Mouse (Mus musculus) cerebellum, adult (tissue): ENCODE data around the gene Cbfb.
A peak's percentile ranks its signal among the peaks of the same experiment; 100 is the strongest.
"Not testable (repeated sequence)": the region's sequence is repeated elsewhere in the genome, so short reads cannot be mapped to it uniquely, and the experiment has no call there.

ENCODE experiments used
- ATAC-seq: cut with Nextera tagmentation; 2 replicates; pipeline ENCODE4 v1.9.2; 2017; ENCODE audit warnings: mild to moderate bottlenecking, moderate library complexity, mixed read lengths; ENCODE audit not compliant: insufficient number of reproducible peaks, low FRiP score, low TSS enrichment

Gene Cbfb

DNA sequence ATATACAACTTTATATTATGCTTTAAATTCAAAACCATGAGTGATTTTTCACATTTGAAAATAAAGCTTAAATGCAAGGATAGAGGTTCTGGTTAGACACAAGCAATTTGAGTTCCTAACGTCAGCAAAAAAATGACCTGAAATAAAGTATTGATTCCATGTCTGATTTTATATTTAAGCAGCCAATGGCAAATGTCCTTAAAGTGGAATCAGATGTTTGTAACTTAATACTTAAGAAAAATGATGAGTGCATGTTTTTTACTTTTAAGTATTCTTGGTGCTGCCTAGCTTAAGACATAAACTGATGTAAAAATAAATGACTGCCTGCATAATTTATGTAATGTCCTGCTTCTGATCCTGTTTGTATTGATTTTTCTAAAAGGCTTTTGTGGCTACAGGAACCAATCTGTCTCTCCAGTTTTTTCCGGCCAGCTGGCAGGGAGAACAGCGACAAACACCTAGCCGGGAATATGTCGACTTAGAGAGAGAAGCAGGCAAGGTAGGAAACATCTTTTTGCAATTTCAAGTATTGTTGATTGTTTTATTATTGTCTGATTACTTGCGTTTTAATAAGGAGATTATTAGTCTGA lies 7.8 kb downstream of the Cbfb start:
- no peak for ATAC-seq

DNA sequence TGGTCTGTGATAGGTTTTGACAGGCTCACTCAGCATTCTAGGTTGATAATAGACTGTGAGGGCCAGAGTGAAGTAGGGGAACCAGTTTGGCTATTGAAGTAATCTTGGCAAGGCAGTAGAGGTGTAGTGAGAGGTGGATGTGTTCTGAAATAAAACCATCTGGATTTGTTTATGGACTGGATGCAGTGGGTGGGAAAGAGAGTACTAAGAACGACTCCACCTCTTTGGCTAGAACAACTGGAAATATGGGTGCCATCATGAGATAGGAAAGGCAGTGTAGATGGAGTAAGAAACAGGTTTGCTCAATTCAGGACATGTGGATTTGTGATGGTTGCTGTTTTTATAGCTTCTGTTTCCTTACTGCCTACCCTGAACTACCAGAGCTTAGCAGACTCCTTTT lies 11.7 kb downstream of the Cbfb start:
- no peak for ATAC-seq

DNA sequence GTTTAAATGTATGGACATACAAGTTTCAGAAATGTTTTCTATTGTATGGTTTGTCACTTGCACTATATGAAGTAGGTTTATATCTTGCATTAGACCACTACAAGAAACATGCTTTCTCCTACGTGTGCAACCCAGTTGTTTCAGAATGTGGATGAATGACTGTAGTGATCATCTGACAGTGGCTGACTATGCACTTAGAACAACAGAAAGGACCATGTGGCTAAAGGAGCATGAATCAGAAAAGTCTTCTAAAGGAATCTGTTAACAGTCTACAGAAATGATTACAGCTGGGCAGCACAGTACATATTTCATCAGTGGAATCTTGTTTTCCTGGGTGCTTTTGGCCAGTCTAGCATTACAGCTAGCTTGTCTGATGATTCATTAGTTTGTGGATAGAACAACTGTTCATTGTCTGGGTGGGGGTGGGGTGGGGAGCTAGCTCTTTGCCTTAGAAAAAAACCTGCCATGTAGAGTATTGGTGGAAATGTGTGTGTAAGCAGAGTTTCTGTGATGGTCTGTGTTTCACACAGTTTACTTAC lies 16.1 kb downstream of the Cbfb start:
- no peak for ATAC-seq

DNA sequence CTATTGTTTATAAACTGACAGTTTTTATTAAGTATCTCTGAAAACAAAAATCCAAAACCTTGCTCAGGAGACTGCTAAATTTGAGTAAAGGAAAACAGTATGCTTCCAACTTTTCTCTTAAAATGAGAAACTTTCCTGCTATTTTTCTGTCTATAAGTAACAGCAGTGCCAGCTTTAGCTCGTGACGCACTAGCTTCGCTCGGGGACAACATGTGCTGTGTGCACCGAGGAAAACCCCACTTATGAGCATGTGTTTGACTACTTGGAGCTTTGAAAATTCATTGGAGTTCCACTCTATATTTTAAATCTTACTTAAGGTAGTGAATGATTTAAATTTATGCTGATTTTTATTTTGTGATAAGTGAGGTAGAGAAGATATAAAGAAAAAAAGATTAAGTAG lies 21.7 kb downstream of the Cbfb start:
- no peak for ATAC-seq

DNA sequence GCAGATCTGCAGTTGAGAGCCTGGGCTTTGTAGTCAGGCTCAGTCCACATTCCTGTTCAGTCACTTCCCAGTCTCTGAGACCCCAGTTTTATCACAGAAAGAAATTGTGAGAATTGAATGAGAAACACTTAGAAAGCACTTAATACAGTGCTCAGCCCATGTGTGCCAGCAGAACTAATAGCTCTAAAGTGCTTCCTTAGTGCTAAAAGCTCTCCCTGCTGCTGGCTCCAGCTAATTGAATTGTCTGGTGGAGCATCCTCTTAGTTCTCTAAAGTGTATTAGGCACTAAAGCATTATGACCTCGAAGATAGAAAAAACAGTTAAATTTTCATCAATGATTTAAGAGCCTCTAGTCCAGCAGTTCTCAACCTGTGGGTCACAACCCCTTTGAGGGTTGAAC lies 35.3 kb downstream of the Cbfb start:
- no peak for ATAC-seq

DNA sequence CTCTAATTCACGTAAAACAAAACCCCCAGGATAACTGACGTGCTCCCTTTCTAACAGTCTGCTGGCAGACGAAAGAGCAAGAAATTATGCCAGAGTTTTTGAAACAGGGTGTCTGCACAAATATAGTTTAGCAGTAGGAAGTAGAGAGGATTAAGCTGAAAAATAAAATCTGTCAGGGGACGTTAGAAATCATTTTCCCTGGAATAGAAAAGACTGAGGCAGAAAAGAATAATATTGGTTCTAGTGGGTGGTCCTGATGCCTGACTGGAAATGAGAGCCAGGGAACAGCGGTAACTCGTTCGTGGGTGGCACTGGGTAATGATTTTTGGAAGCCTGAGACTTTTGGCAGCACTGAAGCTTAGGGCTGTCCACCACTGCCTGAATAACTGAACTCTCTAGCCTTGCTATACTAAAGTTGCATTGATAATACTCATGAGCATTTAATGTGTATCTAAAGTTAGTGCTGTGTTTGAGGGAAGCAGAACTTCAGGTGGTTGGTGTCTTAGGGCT lies 36.3 kb downstream of the Cbfb start:
- no peak for ATAC-seq

DNA sequence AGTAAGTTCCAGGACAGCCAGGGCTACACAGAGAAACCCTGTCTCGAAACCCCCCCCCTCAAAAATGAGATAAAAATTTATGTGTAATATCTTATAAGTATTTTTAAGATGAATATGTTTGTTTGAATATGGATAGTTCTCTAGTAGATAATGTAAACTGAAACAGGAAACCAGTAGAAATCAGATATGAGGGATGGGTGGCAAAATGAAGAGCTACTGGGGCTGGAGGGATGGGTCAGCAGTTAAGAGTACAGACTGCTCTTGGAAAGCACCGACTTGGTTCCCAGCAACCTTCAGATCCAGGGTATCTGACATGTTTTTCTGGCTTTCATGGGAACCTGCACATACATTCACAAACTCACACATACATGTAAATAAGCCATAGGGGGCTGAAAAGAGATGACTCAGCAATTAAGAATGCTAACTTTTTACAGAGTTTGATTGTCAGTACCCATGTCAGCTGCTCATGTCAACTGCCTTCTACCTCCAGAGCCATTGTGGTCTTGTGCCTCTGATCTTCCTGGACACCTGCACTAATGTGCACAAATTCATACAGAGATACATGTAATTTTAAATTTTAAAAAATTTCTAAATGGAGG lies 37.3 kb downstream of the Cbfb start:
- no peak for ATAC-seq

DNA sequence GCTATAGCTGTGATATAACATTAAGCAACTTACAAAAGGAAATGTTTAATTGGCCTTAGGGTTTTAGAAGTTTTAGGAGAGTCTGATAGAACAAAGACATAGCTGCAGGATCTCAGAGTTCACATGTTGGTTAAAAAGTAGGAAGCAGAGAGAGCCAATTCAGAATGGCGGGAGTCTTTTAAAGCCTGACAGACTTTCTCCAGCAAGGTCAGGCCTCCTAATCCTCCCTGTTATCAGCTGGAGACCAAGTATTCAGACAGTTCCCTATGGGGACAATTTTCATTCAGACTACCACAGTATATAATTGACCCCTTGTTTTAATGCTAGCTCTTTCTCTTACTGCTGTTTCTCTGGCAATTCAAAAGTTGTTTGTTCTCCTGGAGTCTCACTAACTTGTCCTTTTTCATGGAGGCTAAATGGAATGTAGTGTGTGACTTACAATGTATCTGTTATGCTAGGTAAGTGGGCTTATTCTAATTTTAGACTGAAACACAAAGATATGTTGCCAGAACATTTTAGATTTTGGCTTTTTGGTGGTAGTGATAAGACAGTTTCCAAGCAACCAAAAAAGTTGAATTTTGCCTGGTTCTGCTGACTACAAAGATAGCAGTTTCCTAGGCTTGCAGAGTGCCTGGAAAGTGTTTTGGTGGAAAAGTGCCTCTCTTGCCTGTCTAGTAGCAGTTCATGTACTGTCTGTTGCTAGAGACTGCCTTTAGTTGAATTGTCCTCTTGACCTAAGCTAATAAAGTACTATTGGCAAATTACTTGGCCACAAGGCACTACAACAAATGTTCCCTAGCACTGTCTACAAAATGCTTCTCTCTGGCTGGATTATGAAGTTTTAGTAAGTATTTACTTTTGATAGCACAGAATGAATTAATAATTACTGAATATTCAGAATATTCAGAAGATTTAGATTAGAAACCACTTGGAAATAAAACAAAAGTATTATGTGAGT lies 39.0 kb downstream of the Cbfb start:
- ATAC-seq = no peak

DNA sequence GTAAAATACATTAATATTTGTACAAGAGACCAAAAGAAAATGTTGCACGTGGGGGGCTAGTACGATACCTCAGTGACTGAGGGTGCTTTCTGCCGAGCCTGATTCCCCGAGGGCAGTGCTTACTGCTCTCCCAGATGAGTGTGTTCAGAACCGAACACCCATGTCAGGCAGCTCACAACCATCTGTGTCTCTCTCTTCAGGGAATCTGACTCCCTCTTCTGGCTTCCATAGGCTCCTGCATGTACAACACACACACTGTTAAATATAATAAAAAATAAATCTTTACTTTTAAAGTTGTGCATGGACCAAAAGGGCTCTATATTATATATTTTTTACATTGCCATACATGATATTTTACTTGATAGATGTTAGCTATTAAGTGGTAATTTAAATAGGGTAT lies 43.6 kb downstream of the Cbfb start:
- ATAC-seq = no peak

DNA sequence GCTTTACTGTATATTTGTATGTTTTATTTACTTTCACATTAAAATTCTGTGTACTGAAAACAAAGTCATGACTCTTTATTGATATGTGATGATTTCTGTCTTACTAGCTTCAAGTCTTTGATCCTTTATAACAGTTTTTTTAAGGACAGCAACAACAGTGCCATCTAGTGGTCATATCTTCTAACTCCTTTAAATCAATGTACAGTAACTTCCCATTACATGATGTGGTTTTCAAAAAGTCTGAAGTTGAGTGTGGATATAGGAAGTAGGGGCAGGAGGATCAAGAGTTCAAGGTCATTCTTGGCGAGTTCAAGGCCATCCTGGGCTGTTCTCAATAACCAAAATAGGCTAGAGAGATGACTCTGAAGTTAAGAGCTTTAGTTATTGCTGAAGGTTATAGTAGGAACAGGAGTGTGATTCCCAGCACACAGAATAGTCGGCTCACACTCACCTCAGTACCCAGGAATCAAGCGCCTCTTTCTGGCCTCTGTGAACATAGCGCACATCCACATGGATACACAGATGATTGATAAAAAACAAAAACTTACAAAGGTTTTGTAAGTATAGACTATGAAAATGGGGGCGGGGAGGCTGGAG lies 47.5 kb downstream of the Cbfb start:
- ATAC-seq = no peak

DNA sequence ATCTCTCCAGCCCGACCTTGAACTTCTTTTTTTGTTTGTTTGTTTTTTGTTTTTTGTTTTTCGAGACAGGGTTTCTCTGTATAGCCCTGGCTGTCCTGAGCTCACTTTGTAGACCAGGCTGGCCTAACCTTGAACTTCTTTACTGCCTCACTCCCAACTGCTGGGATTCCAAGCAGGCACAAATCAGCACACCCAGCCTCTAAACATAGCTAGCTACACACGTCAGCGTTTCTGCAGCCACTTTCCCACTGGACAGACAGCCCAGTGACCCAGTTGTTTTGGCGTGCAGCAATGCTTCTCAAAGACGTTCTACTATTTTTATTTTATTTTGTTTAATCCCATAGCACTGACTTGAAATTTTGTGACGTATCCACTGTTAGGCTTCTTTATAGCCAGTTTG lies 53.4 kb downstream of the Cbfb start:
- ATAC-seq = no peak

DNA sequence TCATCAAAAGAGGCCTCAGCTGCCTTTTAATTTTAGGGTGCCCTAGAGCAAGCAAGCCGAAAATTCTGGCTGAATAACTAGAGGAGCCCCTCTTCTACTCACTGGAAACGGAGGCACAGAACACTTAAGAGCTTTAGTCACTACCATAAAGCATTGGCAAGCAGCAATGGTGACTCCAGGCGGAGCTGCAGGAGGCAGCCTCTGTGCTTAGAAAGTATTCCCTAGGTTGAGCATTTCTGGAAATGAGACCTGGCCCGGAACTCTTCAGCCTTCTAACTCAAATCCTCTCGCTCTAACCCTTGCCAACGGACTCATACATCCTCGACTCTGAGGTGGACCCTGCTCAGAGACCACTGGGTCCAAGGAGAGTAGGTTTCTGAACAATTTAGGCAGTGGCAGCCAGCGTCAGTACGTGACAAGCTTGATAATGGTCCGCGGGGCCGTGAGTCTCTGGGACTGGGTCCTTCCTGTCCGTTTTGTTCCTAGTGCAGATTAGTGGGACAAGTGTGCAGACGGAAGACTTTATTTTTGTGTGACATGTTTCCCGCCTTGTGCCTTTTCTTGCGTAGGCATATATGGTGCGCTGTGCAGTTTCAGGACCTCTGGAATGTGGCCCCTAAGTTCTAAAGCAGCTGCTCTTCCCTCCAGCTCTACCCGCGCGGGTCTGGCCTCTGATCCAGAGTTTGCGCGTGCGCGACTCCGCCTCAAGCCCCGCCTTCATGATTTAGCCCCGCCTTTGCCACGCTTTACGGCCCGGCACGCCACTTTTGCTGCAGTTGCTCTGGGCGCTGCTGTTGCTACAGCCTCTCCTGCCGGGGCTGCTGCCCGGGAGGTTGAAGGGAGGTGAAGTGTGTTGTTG lies 54.2 kb downstream of the Cbfb start, which contains the start of gene D230025D16Rik:
TSS of gene D230025D16Rik (plus strand) at position 733 of the 859 bp plus-strand sequence.
- peak; percentile 93 for ATAC-seq

DNA sequence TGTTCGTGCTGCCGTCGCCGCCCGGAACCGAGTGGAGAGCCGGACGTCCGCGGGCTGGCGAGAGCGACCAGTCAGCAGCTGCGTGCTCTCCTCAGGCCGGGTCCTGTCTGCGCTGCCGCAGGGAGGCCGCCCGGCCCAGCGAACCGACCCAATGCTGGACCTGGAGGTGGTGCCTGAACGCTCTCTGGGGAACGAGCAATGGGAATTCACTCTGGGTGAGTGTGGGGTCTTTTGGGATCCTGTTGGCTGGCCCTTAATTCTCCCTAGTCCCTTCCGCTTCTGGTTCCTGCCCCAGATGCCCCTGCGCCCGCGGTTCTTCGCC lies 54.8 kb downstream of the Cbfb start:
- ATAC-seq = no peak

DNA sequence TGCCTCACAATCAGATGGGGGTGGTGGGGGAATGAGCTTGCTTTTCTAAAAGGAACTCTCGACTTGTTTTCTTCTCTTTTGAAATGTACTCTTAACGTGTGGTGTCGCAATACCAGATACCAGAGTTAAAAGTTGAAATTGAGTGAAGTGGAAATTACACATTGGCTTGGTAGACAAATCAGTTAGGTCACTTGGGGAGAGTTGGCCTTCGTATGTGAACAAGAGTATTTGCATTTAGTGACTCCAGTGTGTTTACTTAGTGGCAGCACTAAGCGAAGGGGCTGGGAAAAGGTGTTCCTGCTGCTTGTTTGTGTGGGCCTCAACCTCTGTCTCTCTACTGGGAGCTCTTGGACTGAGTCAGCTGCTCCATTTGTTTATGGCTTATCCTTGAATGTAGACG lies 55.4 kb downstream of the Cbfb start:
- ATAC-seq = no peak

DNA sequence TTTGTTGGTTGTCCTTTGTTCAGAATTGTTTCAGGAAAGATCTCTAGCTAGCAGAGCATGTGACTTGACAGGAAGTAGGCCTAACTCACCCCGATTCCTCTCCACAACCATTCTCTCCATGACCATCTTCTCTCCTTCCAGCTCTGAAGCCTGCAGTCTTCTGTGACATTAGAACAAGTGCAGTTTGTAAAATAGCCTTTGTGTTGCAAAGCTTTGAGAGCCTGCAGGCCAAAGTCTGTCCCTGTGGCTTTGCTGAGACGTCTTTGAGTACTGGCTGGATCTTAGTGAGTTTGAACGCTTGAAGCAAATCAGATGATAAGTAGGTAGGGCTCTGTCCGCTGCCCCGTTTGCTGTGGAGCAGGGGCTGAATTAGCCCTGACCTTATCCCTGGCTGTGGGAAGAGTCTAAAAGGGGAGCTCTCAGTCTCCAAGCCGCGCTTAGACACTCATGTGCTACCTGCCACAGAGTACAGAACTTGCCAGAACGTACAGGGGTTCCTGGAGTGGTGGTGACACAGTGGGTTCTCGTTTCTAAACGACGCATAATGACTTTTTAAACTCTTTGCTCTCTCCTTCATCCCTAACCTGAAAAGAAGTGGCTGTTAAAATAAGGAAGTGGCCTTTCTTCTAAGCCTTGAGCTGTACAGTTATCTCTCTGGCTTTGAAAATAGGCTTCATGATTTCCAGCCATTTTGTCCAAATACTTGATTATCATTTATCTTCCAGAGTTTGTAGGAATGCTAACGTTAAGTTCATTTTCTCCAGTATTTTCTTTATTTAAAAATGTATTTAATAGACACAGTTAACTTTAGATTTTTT lies 61.2 kb downstream of the Cbfb start:
- no peak for ATAC-seq

DNA sequence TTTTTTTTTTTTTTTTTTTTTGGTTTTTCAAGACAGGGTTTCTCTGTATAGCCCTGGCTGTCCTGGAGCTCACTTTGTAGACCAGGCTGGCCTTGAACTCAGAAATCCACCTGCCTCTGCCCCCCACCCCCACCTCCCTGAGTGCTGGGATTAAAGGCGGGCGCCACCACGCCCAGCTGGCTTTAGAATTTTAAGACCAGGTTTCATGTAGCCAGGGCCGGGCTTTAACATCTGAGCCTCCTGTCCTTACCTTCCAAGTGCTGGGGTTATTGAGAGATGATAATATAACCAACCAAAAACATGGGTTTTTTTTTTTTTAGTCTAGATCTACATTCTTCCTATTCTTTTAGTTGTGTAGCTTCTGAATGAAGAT lies 61.8 kb downstream of the Cbfb start:
- ATAC-seq = not testable (repeated sequence)

DNA sequence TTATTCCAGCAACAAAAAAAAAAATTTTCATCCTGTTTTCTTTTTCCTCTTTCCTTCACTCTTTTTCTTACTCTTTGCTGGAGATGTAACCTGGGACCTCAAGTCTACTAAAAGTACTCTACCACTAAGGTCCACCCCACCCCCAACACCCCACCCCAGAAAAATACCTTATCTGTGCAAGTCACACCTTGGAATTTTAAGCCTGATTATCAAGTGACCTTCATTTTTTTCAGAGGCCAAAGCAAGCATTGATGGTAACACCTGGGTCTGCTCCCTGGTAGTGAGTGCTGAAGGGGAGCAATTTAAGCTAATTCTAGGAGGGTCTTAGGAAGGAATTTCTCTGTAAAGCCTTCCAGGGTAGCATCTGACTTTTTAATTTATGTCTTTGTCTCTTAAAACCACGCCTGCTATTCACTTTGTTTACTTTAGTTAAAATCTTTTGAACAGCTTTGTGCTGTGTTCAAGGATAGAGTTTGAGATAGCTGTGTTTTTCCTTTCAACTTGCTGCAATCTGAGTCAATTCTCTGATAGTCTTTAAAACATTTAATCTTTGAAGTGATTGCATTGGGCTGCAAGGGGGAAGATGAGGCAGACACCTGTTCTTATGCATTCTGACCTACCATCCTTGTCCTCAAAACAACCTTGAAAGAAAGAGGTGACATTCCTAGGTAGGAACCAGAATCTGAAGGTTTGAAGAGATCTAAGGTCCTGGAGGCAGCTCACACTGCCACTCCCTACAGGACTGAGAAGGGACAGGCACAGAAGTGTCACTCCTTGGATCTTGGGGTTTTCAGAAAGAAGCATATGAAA lies 62.9 kb downstream of the Cbfb start:
- ATAC-seq = no peak

DNA sequence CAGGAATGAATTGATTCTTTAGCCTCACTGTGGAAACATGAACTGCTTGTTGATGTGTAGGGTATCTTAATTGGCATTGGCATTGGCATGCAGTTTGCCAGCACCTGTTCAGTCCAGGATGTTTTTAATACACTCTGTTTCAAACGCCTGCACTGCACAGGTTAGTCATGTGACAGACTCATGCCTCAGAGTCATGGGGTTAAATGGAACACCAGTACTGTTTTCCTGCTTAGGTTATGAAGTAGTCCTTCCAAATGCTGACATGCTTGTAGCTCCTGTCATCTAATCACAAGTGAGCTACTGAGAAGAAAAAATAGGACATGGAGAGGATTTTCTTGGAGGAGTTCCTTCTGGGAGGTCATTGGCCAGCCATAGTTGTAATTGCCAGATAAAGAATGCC lies 64.7 kb downstream of the Cbfb start:
- no peak for ATAC-seq
